Mouse (Mus musculus) embryonic stem cell, embryonic (primary cell): Measurements from ENCODE around the gene Ptk6.

Experiments used
- CTCF ChIA-PET, 4 experiments: fragments of 300-600 bp in 2 of 4; fragments of 350-600 bp in 2 of 4; sonication (Branson Sonifier 250); formaldehyde crosslinking; loops; one replicate each; lab custom pipeline; 2022; ENCODE audit warnings: inconsistent platforms in 2 of 4; lab: Charles Lee
- POLR2A ChIA-PET, 4 experiments: fragments of 300-600 bp in 2 of 4; fragments of 350-600 bp in 2 of 4; sonication (Branson Sonifier 250); formaldehyde crosslinking; loops; one replicate each; lab custom pipeline; 2022; ENCODE audit warnings: antibody characterized with exemption in 4 of 4, inconsistent platforms in 1 of 4; lab: Charles Lee

Gene Ptk6

DNA sequence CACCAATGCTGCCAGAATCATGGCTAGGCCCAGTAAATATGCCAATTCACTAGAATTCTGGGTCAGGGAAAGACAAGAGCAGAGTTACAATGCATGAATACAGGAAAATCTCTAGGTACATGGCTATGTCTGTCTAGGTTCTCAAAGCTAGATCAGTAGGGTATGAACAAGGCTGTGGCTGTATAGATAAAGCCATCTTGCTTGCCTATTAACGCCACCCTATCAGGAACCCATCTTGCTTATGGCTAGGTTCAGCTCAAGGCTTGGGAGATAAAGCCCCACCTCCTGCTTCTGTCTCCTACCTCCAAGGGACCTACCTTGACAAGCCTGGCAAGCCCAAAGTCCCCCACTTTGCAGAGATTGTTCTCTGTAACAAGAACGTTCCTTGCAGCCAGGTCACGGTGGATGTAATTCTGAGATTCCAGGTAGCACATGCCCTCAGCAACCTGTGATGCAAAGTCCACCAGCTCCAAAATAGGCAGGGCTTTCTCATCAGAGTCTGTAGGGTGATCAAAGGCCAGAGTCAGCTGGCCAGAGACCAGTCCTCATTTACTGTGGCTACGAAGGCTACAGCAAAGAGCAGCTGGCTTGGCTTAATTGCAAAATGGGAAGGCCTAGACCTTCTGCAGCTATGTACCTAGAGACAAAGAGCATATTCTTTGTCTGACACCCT, 5.8 kb downstream of the Ptk6 start:
- ChIA-PET POLR2A (interaction anchor here in 2 of 4 experiments (1.4 to 2.1 kb wide), 2 partner anchors 10 to 11 kb away, joined by 3 to 8 read pairs; partner anchors contain the start of gene Ppdpf (in 1 of the 2)), CTCF (interaction anchor here in 1 of 4 experiments (0.6 kb wide), 1 partner anchor 45 kb away, joined by 3 read pairs; the partner anchor contains the start of gene Helz2)

DNA sequence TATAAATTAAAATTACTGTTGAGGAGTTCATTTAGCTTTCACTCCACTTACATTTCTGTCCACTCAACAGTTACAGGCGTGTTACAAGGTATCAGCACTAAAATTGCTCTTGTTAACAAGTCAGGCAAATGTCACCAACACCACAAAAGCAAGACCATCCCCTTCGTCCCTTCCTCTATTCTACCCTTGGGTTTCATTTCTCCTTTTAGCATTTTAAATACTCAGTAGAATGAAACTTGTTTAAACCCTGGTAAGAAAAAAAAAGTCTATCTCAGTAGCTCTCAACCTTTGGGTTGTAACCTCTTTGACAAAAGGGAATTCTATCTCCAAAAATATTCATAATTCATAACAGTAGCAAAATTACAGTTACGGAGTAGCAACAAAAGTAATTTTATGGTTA, 9.5 kb downstream of the Ptk6 start:
- POLR2A ChIA-PET = interaction anchor here in 1 of 4 experiments (1.0 to 1.3 kb wide), 4 partner anchors 10 to 27 kb away, joined by 3 read pairs; partner anchors contain the start of genes Fndc11, Ptk6 and Srms
- CTCF ChIA-PET = interaction anchor here in 1 of 4 experiments (0.7 kb wide), 1 partner anchor 114 kb away, joined by 4 read pairs; no protein-coding TSS in a partner anchor

DNA sequence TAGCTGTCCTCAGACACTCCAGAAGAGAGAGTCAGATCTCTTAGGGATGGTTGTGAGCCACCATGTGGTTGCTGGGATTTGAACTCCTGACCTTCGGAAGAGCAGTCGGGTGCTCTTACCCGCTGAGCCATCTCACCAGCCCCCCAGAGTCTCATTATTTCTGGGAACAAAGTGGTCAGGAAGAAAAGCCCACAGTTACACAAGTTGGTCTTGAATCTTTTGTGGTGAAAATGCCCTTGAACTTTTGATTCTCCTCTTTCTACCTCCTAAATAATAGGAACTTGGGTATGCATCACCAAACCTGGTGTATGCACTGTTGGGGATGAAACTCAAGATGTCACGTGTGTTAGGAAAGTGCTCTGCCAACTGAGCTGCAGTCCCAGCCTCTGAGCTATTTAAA, 10.7 kb downstream of the Ptk6 start:
- ChIA-PET CTCF (no interaction called here), POLR2A (interaction anchor here in 1 of 4 experiments (1.1 to 1.3 kb wide), 2 partner anchors 11 to 21 kb away, joined by 3 read pairs; partner anchors contain the start of genes Ptk6 and Srms)

DNA sequence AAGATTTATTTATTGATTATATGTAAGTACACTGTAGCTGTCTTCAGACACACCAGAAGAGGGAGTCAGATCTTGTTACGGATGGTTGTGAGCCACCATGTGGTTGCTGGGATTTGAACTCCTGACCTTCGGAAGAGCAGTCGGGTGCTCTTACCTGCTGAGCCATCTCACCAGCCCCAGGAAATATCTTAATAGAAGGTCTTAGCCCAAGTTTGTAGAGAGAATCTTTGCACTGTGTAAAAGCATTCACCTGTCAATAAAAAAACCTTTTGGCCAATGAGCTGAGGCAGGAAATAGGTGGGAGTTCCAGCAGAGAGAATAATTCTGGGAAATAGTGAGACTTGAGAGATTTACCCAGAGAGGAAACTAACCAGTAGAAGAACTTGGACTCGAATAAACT, 11.2 kb downstream of the Ptk6 start:
- CTCF ChIA-PET = interaction anchor here in 1 of 4 experiments (0.7 kb wide), 1 partner anchor 22 kb away, joined by 4 read pairs; the partner anchor contains the start of gene Srms

DNA sequence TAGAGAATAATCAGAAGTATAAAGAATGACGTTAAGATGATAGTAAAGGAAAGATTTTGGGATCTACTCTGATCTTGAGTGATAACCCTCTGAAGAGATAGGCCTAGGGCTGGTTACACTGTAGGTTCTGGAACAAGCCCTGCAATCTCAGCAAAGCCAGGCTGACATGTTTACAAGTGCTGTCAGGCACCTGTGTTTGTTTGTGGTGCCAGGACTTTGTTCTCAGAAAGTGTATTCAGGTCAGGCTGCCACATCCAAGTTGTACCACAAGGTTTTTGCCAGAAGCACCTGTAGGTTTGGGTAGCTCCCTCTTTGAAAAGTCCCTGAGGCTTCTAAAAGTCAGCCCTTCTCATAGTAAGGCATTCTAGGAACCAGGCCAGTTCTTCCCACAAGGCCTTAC, 13.3 kb downstream of the Ptk6 start:
- CTCF ChIA-PET = interaction anchor here in 3 of 4 experiments (0.6 to 1.6 kb wide), 11 partner anchors 9 to 489 kb away, joined by 3 to 4 read pairs (median 3); partner anchors contain the start of genes Arfrp1 (in 1 of the 3), Srms (in 1 of the 3) and Zgpat (in 1 of the 3)
- POLR2A ChIA-PET = interaction anchor here in 3 of 4 experiments (0.5 to 3.5 kb wide), 22 partner anchors 9 to 181 kb away, joined by 3 to 21 read pairs (median 5); partner anchors contain the start of genes Fndc11 (in 2 of the 3), Srms (in 2 of the 3), Arfrp1 (in 1 of the 3) and Zgpat (in 1 of the 3)

More for the DNA sequence above, 11.2 kb downstream of the Ptk6 start:
- POLR2A ChIA-PET = interaction anchor here in 2 of 4 experiments (1.1 to 1.5 kb wide), 4 partner anchors 22 to 410 kb away, joined by 3 to 5 read pairs (median 4); partner anchors contain the start of gene Fndc11 (in 1 of the 2)

DNA sequence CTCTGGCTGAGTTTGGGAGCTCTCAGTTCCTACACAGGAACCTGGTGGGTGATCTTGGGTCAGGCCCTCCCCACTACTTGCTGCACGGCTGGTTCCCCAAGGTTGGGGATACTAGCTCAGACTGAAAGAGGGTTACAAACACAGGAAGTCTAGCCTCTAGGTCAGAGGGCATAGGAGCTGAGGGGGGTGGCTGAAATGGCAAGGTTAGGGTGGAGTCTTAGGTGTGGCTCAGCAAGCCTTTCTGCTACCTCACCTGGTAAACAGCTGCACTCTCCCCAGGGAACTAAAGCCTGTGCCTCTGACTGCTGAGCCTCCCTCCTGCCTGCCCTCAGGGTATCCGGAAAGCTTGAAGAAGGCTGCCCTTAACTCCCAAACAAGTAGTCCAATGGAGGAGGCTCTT, 13.9 kb downstream of the Ptk6 start:
- ChIA-PET POLR2A (interaction anchor here in 3 of 4 experiments (0.6 to 3.5 kb wide), 31 partner anchors 10 to 240 kb away, joined by 3 to 25 read pairs (median 4); partner anchors contain the start of genes Fndc11 (in 2 of the 3), Srms (in 2 of the 3), Arfrp1 (in 1 of the 3) and Rtel1 (in 1 of the 3)), CTCF (interaction anchor here in 3 of 4 experiments (0.7 to 2.7 kb wide), 10 partner anchors 10 to 490 kb away, joined by 3 to 43 read pairs (median 3); partner anchors contain the start of genes Arfrp1 (in 1 of the 3), Srms (in 1 of the 3) and Zgpat (in 1 of the 3))

DNA sequence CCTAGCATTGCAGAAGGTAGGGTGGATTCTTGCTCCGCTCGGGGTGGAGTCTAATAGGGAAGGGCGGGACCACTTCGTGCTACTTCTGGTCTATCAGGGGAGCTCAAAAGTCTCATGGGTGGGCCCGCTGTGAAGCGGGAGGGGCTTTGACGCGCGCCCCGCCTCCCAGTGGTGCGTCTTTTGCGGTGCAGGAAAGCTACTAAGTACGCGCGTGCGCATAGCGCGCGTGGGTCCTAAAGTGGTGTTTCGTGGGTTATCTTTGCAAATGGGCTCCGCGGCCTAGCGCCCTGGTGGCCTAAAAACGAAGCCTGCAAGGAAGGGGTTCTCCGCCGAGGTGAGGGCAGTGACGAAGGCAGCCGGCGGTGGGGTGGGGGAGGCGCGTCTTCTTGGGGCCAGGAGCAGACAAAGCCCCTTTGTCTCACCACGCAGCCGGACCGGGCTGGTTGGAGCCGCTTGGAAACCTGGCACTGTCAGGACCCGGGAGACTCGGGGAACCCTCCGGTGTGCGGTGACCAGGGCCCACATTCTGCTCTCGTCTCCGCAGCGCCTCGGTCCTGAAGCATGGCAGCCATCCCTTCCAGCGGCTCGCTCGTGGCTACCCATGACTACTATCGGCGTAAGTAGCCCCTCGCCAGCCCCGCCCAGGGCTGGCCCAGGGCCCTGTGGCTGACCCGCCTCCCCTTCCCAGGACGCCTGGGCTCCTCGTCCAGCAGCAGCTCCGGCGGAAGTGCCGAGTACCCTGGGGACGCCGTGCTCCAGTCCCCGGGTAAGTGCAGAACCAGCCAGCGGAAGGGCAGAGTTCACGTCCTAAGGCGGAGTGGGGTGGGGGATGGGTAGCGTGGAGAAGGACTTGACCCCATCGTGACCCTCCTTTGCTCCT, 15.2 kb downstream of the Ptk6 start, which contains the start of gene Ppdpf:
TSS of gene Ppdpf (plus strand) at position 127 of the 880 bp plus-strand sequence.
- ChIA-PET CTCF (interaction anchor here (0.5 to 2.7 kb wide), 77 partner anchors 9 to 1683 kb away, joined by 3 to 43 read pairs (median 4); partner anchors contain the start of genes Rtel1 (in 4 of the 4), Arfrp1 (in 3 of the 4), Fndc11 (in 3 of the 4) and Srms (in 3 of the 4)), POLR2A (interaction anchor here in 3 of 4 experiments (0.5 to 3.5 kb wide), 83 partner anchors 9 to 1068 kb away, joined by 3 to 25 read pairs (median 4); partner anchors contain the start of genes Fndc11 (in 3 of the 3), Arfrp1 (in 2 of the 3), Dnajc5 (in 2 of the 3) and Rtel1 (in 2 of the 3))

DNA sequence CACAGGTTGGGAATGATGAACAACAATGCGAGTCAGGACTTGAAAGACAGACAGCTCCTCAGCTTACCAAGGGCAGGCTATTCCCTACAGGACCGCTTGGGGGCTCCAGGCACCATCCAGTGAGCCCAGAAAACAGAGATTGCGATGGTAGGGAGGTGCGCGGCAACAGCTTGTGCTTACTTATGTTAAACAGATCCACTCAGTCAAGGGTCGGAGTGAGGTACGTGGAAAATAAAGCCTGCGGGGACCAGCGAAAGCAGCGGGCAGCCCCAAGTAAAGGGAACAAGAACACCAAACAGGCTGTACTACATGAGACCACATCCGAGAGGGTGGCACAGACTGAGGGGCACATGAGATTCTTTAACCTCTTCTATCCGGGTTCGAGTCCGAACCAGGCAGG, 16.0 kb downstream of the Ptk6 start:
- POLR2A ChIA-PET = interaction anchor here in 3 of 4 experiments (0.5 to 3.5 kb wide), 80 partner anchors 8 to 1068 kb away, joined by 3 to 25 read pairs (median 4); partner anchors contain the start of genes Fndc11 (in 3 of the 3), Arfrp1 (in 2 of the 3), Dnajc5 (in 2 of the 3) and Rtel1 (in 2 of the 3)
- CTCF ChIA-PET = interaction anchor here (0.5 to 2.7 kb wide), 85 partner anchors 8 to 1606 kb away, joined by 3 to 43 read pairs (median 4); partner anchors contain the start of genes Rtel1 (in 4 of the 4), Arfrp1 (in 3 of the 4), Fndc11 (in 3 of the 4) and Srms (in 3 of the 4)

DNA sequence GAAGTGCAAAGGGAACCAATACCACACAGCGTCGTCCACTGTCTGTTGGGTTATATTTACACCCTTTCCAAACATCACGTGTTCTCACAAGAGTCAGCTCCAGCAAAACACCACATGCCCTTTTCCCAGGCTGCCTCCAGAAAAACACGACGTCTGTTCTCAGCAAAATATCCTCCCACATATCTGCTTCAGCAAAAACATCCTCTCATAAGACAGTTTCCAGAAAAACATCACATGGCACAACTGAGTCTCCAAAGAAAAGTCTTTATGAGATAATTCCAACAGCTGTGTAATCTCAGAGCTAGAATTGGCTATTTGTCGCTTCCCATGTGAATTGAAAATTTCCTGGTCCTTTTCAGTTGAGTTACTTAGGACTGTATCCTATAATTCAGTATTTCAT, 21.7 kb downstream of the Ptk6 start:
- CTCF ChIA-PET = no interaction called here

DNA sequence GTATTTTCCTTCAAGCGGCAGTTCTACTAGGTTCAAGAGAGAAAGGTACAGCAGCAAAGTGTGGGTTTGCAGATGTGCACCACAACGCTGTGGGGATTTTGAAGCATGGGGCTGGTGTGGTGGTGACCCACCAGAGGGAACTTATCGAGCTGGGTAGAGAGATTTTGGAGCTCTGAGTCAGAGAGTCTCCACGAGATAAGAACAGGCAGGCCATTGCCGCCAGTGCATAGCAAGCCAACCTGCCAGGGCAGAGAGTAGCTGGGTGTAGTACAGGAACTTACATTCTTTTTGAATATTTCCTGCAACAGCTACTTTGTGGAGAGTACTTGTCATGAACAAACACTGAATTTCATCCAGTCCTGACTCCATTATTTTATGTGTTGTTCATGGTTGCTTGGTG, 24.1 kb downstream of the Ptk6 start:
- CTCF ChIA-PET = interaction anchor here in 2 of 4 experiments (0.7 to 1.3 kb wide), 3 partner anchors 8 to 271 kb away, joined by 3 to 8 read pairs (median 5); partner anchors contain the start of gene Ppdpf (in 1 of the 2)
- POLR2A ChIA-PET = interaction anchor here in 2 of 4 experiments (0.6 to 1.4 kb wide), 6 partner anchors 8 to 667 kb away, joined by 3 to 4 read pairs (median 3); partner anchors contain the start of gene Ppdpf (in 2 of the 2)

More for the DNA sequence above, 21.7 kb downstream of the Ptk6 start:
- POLR2A ChIA-PET = no interaction called here

DNA sequence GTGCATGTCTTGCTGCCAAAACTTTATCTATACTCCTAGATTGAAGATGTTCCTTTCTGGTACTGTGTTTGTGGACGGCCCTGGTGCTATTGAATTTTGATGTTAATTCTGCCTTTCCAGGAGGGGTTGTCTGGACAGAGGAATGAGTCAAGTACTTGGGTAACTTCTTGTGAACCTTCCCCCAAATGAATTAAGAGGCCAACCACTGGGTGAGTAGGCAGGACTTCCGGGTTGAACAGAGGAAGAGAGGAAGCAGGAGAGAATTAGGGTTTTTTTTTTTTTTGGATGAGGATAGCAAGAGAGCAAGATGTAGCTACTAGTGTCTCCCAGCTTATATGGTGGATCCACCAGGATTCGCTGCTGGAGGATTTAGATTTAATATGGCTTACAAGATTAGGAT, 24.6 kb downstream of the Ptk6 start:
- ChIA-PET POLR2A (interaction anchor here in 2 of 4 experiments (0.6 to 1.4 kb wide), 4 partner anchors 9 to 667 kb away, joined by 3 to 4 read pairs (median 3); partner anchors contain the start of gene Ppdpf (in 2 of the 2)), CTCF (interaction anchor here in 2 of 4 experiments (0.7 to 1.3 kb wide), 2 partner anchors 9 to 271 kb away, joined by 3 to 8 read pairs; partner anchors contain the start of gene Ppdpf (in 1 of the 2))

DNA sequence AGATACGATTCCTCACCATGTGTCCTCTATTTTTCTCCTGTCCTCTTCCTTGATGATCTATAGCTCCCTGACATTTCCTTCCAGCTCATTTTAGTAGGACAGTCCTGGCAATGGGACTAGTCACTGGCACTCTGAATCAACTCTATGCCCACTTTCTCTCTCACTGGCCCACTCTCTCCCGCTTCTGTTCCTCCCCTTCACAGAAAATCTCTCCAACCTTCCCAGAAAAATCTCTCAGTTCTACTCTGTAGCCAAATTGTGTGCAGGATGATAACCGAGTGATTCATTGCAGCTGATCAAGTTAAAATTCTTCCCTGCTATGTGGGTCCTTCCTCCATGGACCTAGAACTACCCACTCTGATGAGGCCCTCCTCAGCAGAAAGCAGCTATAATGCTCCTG, 27.9 kb downstream of the Ptk6 start:
- CTCF ChIA-PET = interaction anchor here in 1 of 4 experiments (1.0 kb wide), 1 partner anchor 12 kb away, joined by 3 read pairs; no protein-coding TSS in a partner anchor

DNA sequence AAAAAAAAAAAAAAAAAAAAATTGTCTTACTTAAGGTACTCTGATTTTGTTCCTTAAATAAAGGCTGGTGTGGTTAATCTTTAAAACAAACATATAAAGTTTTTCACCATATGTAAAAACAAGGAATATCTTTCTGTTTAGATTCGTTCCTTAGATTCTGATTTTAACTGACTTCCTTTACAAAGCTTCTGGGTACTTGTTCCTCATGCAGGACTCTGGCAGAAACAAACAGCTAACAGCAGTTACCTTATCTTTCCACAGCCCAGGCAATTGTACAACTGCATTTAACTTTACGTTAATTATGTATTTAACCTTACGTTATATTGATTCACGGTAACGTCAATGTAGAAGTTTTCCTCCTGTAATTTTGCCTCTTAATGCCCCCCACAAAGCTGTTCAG, 36.1 kb downstream of the Ptk6 start:
- ChIA-PET POLR2A (interaction anchor here in 2 of 4 experiments (0.6 to 1.4 kb wide), 5 partner anchors 10 to 437 kb away, joined by 3 to 6 read pairs (median 4); partner anchors contain the start of gene Ppdpf (in 1 of the 2)), CTCF (interaction anchor here in 1 of 4 experiments (0.7 kb wide), 1 partner anchor 140 kb away, joined by 3 read pairs; no protein-coding TSS in a partner anchor)

More for the DNA sequence above, 27.9 kb downstream of the Ptk6 start:
- POLR2A ChIA-PET = interaction anchor here in 1 of 4 experiments (0.6 to 1.0 kb wide), 3 partner anchors 12 to 917 kb away, joined by 3 to 4 read pairs (median 3); partner anchors contain the start of gene Ppdpf

DNA sequence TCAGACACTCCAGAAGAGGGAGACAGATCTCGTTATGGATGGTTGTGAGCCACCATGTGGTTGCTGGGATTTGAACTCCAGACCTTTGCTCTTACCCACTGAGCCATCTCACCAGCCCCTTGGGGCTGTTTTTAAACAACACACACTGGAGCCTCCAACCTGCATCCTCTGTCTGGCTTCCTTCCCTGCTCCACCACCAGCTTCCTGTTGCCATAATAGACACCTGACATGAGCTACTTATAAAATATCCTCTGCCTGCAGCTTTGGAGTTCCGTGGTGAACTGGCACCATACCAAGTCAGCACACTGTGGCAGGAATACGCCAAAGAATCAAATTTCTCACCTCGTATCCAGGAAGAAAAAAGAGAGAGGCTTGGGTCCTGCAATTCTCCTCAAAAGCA, 41.8 kb downstream of the Ptk6 start:
- CTCF ChIA-PET = interaction anchor here in 1 of 4 experiments (0.7 kb wide), 1 partner anchor 26 kb away, joined by 3 read pairs; the partner anchor contains the start of gene Ppdpf
- POLR2A ChIA-PET = interaction anchor here in 1 of 4 experiments (0.6 kb wide), 1 partner anchor 463 kb away, joined by 3 read pairs; no protein-coding TSS in a partner anchor

DNA sequence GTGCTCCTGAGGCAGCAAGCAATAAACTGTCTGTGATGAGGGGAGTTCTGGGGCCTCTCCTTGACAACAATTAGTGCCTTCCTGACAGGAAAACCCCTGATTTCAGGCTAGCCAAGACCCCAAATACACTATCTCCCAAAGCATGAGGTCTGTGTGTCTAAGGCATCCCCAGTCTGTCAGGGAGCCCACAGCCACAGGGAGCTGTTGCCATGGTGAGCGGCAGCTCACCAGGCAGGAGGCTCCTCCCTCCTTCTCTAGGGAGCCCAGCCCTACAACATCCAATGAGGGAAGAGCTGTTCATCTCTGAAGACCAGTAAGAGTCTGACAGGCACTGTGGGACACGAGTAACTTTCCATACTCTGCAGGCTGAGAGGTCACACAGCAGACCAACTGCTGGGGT, 42.8 kb downstream of the Ptk6 start:
- ChIA-PET POLR2A (interaction anchor here in 1 of 4 experiments (1.0 to 1.3 kb wide), 3 partner anchors 10 to 29 kb away, joined by 3 to 6 read pairs (median 3); partner anchors contain the start of gene Ppdpf), CTCF (interaction anchor here in 1 of 4 experiments (0.6 to 1.2 kb wide), 4 partner anchors 27 to 731 kb away, joined by 3 to 5 read pairs (median 4); partner anchors contain the start of gene Ppdpf)

DNA sequence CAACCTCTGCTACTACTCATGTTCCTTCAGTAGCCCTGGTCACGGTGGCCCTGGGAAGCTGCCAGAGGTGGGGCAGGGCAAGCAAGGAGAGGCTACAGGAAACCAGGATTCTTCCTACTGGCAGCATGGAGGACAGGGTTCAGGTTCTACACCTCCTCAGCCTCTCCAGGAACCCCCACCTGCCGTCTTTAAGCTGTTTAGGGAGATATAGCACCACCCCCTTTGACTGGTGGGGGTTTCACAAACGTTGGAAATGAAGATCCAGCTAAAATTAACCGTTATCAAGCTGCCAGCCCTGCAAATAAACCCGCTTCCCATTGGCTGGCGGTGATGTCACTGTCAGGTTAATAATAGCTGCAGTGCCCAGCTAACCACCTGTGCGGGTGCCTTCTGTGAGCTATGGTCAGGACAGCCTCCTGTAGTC, 43.5 kb downstream of the Ptk6 start:
- POLR2A ChIA-PET = interaction anchor here in 1 of 4 experiments (1.0 to 1.3 kb wide), 2 partner anchors 9 to 28 kb away, joined by 3 to 6 read pairs; partner anchors contain the start of gene Ppdpf
- CTCF ChIA-PET = interaction anchor here in 1 of 4 experiments (0.7 to 1.2 kb wide), 3 partner anchors 28 to 520 kb away, joined by 3 to 5 read pairs (median 4); partner anchors contain the start of gene Ppdpf
